Mouse (Mus musculus) kidney, embryonic 15.5 days (tissue): ENCODE measurements around the gene Hist1h2bk. TPM values are rescaled to one million over a fixed set of nuclear protein-coding genes. Genes with fewer than 3 reads are reported as not detected.
A peak's percentile ranks its signal among the peaks of the same experiment; 100 is the strongest.

Experiments
- ATAC-seq: fragments of 200-750 bp; cut with Nextera tagmentation; replicated peaks from 2 replicates; pipeline ENCODE4 v1.8.0; 2017; ENCODE audit warnings: moderate TSS enrichment; ENCODE audit not compliant: low FRiP score
- H3K27ac ChIP-seq: fragments of 300-500 bp; sonication (generic); 2 replicates; pipeline ENCODE4 v1.5.1; 2015; ENCODE audit warnings: mild to moderate bottlenecking, inconsistent platforms
- H3K27me3 ChIP-seq: fragments of 300-500 bp; sonication (generic); 2 replicates; pipeline ENCODE4 v1.6.1; 2015; ENCODE audit warnings: inconsistent platforms
- H3K36me3 ChIP-seq: fragments of 300-500 bp; sonication (generic); 2 replicates; pipeline ENCODE4 v1.6.1; 2015; ENCODE audit warnings: inconsistent platforms
- H3K4me1 ChIP-seq: fragments of 300-500 bp; sonication (generic); 2 replicates; pipeline ENCODE4 v1.6.1; 2015; ENCODE audit warnings: inconsistent platforms
- H3K4me2 ChIP-seq: fragments of 300-500 bp; sonication (generic); 2 replicates; pipeline ENCODE4 v1.6.1; 2015; ENCODE audit warnings: moderate library complexity, mild to moderate bottlenecking, inconsistent platforms
- H3K4me3 ChIP-seq: fragments of 300-500 bp; sonication (generic); replicated peaks from 2 replicates; pipeline ENCODE4 v1.5.1; 2015; ENCODE audit warnings: mild to moderate bottlenecking, inconsistent platforms
- H3K9ac ChIP-seq: fragments of 300-500 bp; sonication (generic); 2 replicates; pipeline ENCODE4 v1.6.1; 2015; ENCODE audit warnings: mild to moderate bottlenecking, inconsistent platforms
- H3K9me3 ChIP-seq: fragments of 300-500 bp; sonication (generic); replicated peaks from 2 replicates; pipeline ENCODE4 v1.6.1; 2016; ENCODE audit warnings: inconsistent platforms
- WGBS: fragments of 180-500 bp; shearing (Covaris S2); methylation state at CpG from one replicate; pipeline ENCODE4 v1.1.7; 2015; ENCODE audit warnings: mixed read lengths; 5-methylcytosine and 5-hydroxymethylcytosine counted together
- polyA plus RNA-seq: library from polyadenylated mRNA; unstranded; fragments of >200 nt; fragmentation: Nextera tagmentation; extraction: Ambion mirVana; gene quantifications from 2 replicates; pipeline ENCODE4 v1.2.1, GENCODE M21; 2015

Hist1h2bk gene
- polyA plus RNA-seq, 1 experiment from 2014 or later = 8.8 TPM

DNA sequence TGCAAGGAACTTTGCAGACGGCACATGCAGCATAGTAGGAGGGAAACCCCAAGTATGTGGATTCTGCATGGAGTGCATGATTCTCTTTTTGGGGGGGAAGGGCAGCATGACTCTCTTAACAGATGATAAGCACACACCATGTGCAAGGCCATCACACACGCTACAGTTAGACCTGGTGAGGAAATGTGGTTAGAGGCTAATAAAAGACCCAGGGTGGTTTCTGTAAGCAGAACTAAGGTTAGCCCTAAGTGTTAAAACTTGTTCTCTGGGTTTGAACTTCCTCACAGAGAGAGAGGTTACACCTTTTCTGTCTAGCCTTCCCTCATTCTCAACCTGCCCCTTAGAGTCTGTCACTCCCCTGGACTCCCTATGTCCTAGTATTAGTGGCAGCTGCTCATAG lies 34.3 kb upstream of the Hist1h2bk start:
- H3K27ac ChIP-seq = no peak overlapping the region
- no peak overlapping the region for H3K4me2 ChIP-seq
- ATAC-seq = no peak
- H3K9ac ChIP-seq = no peak overlapping the region
- peaks cover 25% of the 10 kb centered on the region for H3K4me1 ChIP-seq
- no peak overlapping the region for H3K4me3 ChIP-seq
- no peaks in the 10 kb centered on the region for H3K36me3 ChIP-seq
- WGBS = 45% methylated on average over 2 of the region's 2 CpGs
- H3K9me3 ChIP-seq = no peaks in the 10 kb centered on the region
- H3K27me3 ChIP-seq = peaks cover 100% of the 10 kb centered on the region

GRCm38 (mm10) chr13:22001823-22002222 lies 33.8 kb upstream of the Hist1h2bk start:
- Histone ChIP-seq H3K9me3 (no peaks in the 10 kb centered on the region), H3K4me1 (peaks cover 26% of the 10 kb centered on the region), H3K9ac (no peak overlapping the region), H3K27me3 (peaks cover 100% of the 10 kb centered on the region), H3K4me3 (no peak overlapping the region), H3K27ac (no peak overlapping the region), H3K4me2 (no peak overlapping the region), H3K36me3 (no peaks in the 10 kb centered on the region)
- 13% methylated on average over 5 of the region's 5 CpGs for WGBS
- ATAC-seq = no peak

DNA sequence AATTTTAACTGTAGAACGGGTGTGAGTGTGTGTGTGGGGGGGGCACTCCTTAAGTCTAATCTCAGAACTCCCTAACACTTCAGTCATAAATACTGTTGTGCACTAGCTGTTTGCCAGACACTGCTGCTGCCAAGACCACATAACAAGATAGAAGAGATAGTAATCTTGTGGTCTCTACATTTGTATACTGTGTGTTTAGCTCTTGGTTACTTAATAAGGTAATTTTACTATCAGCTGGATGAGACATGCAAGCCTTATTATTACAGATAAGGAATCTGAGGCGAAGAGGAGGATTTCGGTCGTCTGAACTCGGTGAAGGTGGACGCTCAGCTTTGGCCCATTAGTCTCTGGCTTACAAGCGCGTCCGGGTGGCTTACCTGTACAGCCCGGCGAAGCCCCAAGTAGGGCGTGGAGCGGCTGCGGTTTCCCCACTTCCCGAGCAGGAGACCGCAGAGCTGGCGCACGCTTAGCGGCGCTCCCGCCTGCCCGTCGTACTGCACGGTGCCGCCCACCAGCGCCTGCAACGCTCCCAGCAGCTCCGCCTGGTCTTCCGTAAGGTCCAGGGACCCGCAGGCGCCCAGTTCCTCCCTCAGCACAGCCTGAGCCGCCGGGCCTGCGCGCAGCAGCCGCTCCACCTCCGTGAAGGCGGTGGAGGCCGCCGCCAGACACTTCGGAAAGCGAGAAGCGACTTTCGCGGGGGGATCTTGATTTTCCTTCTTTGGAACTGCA lies 29.9 kb upstream of the Hist1h2bk start:
- H3K36me3 ChIP-seq = no peaks in the 10 kb centered on the region
- peak overlapping the region; percentile 23 for H3K9ac ChIP-seq
- under 1% methylated on average over 45 of the region's 45 CpGs for WGBS
- peak; percentile 91 for ATAC-seq
- H3K4me3 ChIP-seq = peak overlapping the region; percentile 56
- H3K27ac ChIP-seq = no peak overlapping the region
- H3K9me3 ChIP-seq = no peaks in the 10 kb centered on the region
- peaks cover 100% of the 10 kb centered on the region for H3K27me3 ChIP-seq
- H3K4me2 ChIP-seq = peak overlapping the region; percentile 93
- H3K4me1 ChIP-seq = peaks cover 23% of the 10 kb centered on the region

DNA sequence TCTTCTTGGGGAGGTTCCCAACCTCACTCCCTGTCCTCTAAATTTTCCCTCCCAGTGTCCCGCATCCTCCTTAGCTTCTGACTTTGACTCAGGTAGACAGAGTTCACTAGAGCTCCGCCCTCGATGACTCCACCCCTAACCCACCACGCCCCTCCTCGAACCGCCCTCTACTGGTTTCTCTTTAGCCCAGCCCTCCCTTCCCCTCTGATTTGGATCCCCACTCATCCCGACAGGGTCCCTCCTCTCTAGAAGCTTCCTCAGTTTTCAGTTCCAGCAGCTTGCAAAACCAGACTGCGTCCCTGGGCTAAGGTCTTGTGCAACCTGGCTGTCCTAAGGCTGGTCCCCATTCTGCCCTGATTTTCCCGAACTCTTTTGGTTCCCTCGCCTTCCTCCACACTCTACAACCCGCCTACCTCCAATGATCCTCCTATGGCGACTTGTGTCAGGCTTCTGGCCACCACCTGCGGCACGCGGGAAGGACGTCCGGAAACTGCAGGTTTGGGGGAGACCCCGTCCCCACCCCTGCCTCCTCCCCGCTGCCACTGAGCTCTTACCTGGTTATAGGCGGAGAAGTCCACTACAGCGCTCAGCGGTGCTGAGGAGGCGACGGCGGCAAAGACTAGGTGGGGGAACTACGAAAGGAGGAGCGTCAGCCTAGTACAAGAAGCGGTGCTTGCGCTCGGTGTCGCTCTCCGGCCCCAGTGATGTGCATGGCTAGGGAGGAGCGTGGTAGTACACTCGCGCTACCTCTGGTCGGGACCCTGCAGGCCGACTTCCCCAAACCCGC lies 29.1 kb upstream of the Hist1h2bk start:
- ATAC-seq = peak; percentile 93
- H3K9ac ChIP-seq = peak overlapping the region; percentile 23
- no peaks in the 10 kb centered on the region for H3K9me3 ChIP-seq
- peaks cover 98% of the 10 kb centered on the region for H3K27me3 ChIP-seq
- no peaks in the 10 kb centered on the region for H3K36me3 ChIP-seq
- peak overlapping the region; percentile 56 for H3K4me3 ChIP-seq
- peaks cover 23% of the 10 kb centered on the region for H3K4me1 ChIP-seq
- H3K27ac ChIP-seq = no peak overlapping the region
- peak overlapping the region; percentile 93 for H3K4me2 ChIP-seq
- under 1% methylated on average over 38 of the region's 38 CpGs for WGBS

DNA sequence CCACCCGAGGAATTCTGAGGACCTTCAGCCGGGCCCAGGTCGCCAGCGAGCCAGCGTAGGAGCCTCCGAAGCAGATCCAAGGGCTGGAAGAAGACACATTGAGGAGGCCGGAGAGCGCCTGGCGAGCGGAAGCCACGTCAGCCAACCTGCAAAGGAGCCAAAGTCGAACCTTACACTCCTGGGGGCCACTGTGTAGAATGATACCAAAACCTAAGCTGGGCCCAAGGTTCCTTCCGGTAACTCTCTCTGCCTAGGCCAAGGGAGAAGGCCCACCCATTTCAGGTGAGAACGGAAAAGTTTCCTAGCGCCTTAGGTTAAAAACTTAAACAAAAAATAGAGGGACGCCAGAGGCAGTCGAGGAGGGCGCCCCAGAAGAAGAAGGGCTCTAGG lies 28.6 kb upstream of the Hist1h2bk start:
- Histone ChIP-seq H3K4me2 (peak overlapping the region; percentile 93), H3K4me1 (peaks cover 23% of the 10 kb centered on the region), H3K9ac (no peak overlapping the region; the same call in 1 of the 2 replicates), H3K27me3 (peaks cover 96% of the 10 kb centered on the region), H3K9me3 (no peaks in the 10 kb centered on the region), H3K27ac (no peak overlapping the region), H3K4me3 (peak overlapping the region; percentile 56), H3K36me3 (no peaks in the 10 kb centered on the region)
- WGBS = 2% methylated on average over 18 of the region's 18 CpGs
- no peak for ATAC-seq

DNA sequence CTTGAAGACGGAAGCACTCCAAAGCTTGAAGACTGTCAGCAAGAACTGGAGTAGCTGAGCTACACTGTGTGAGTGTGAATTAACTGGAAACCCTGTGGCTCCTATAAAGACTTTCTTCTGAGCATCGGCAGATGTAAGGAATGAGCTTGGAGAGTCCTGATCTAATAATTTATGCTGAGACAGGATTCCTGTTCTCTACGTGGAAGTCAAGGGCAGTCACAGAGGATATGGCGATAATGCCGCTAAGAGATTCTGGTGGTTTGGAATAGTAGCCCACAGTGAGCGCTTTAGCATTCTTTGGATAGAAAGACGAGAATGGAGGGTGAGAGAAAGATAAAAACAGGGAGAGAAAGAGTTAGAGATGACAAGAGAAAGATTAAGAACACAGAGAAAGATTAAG lies 27.8 kb upstream of the Hist1h2bk start:
- Histone ChIP-seq H3K27me3 (peaks cover 96% of the 10 kb centered on the region), H3K36me3 (no peaks in the 10 kb centered on the region), H3K27ac (no peak overlapping the region), H3K9ac (no peak overlapping the region), H3K4me1 (peaks cover 23% of the 10 kb centered on the region), H3K4me2 (no peak overlapping the region), H3K9me3 (no peaks in the 10 kb centered on the region), H3K4me3 (no peak overlapping the region)
- WGBS = 45% methylated on average over 7 of the region's 7 CpGs
- ATAC-seq = no peak

- Histone ChIP-seq H3K4me1 (peaks cover 23% of the 10 kb centered on the region), H3K36me3 (no peaks in the 10 kb centered on the region), H3K27ac (no peak overlapping the region), H3K9me3 (no peaks in the 10 kb centered on the region), H3K4me3 (no peak overlapping the region), H3K9ac (no peak overlapping the region), H3K27me3 (peaks cover 94% of the 10 kb centered on the region), H3K4me2 (no peak overlapping the region)
- no peak for ATAC-seq
- whole genome bisulfite sequencing = 82% methylated on average over 3 of the region's 3 CpGs
These were observed 27.0 kb upstream of the Hist1h2bk start for GRCm38 (mm10) chr13:22008707-22009106.

DNA sequence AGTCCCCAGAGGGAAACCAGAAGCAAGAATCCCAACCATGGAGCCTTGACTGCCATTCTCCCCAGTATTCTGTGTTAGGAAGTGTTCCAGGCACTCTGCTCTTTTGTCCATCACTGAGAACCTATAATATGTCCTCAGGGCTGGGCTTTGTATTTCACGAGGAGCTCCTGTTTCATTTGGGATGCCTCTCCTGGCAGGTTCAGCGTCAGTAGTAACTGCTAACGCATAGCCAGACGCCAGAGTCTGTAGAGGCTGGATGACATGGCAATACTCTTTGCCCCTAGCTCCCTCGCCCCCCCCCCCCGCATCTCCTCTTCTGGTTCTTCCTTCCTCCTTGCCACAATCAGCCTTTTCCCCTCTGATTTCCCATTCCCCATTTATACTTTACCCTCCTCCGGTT lies 26.0 kb upstream of the Hist1h2bk start, which contains the start of gene Prss16:
TSS of gene Prss16 (minus strand) at position 101 of the 400 bp plus-strand sequence.
- Histone ChIP-seq H3K4me2 (no peak within 1 kb of the TSS), H3K4me3 (no peak within 1 kb of the TSS), H3K27me3 (peaks cover 94% of the 10 kb centered on the region), H3K9ac (no peak within 1 kb of the TSS), H3K27ac (no peak within 1 kb of the TSS), H3K36me3 (no peaks in the 10 kb centered on the region), H3K4me1 (peaks cover 27% of the 10 kb centered on the region), H3K9me3 (no peaks in the 10 kb centered on the region)
- ATAC-seq = no peak
- WGBS = 34% methylated on average over 5 of the region's 7 CpGs

DNA sequence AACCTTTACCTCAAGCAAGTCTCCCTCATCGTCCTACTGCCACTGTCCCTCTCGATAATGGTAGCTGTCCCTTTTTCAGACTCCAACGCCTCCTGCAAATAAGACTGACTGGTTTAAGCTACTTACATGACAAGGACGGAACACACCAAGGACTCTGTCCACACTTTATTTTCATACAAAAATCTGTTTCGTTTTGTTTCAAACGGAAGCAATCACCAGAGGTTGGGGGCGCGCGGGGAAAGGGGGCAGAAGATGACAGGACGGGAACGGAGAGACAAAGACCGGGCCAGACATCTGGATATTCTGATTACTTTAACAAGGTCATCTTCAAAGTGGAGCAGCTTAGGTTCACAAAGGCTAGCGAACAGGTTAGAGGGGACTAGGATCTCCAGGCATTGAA lies 22.0 kb upstream of the Hist1h2bk start:
- ATAC-seq = no peak
- Histone ChIP-seq H3K36me3 (no peaks in the 10 kb centered on the region), H3K9me3 (no peaks in the 10 kb centered on the region), H3K4me1 (0 out of 2 replicates have a peak, but pooled peaks cover 7% of the 10 kb centered on the region), H3K4me2 (peak overlapping the region; percentile 44), H3K27me3 (peaks cover 82% of the 10 kb centered on the region), H3K27ac (no peak overlapping the region), H3K9ac (no peak overlapping the region), H3K4me3 (no peak overlapping the region; the same call in 1 of the 2 replicates)
- WGBS = 11% methylated on average over 13 of the region's 13 CpGs

- WGBS = 13% methylated on average over 17 of the region's 17 CpGs
- H3K9me3 ChIP-seq = no peaks in the 10 kb centered on the region
- H3K4me1 ChIP-seq = 0 out of 2 replicates have a peak, but pooled peaks cover 7% of the 10 kb centered on the region
- no peak overlapping the region for H3K27ac ChIP-seq
- no peak overlapping the region for H3K9ac ChIP-seq
- H3K4me2 ChIP-seq = peak overlapping the region; percentile 44
- no peaks in the 10 kb centered on the region for H3K36me3 ChIP-seq
- H3K4me3 ChIP-seq = peak overlapping the region; percentile 17
- ATAC-seq = no peak
- H3K27me3 ChIP-seq = peaks cover 82% of the 10 kb centered on the region
These were observed 21.2 kb upstream of the Hist1h2bk start for GRCm38 (mm10) chr13:22014411-22014845.

DNA sequence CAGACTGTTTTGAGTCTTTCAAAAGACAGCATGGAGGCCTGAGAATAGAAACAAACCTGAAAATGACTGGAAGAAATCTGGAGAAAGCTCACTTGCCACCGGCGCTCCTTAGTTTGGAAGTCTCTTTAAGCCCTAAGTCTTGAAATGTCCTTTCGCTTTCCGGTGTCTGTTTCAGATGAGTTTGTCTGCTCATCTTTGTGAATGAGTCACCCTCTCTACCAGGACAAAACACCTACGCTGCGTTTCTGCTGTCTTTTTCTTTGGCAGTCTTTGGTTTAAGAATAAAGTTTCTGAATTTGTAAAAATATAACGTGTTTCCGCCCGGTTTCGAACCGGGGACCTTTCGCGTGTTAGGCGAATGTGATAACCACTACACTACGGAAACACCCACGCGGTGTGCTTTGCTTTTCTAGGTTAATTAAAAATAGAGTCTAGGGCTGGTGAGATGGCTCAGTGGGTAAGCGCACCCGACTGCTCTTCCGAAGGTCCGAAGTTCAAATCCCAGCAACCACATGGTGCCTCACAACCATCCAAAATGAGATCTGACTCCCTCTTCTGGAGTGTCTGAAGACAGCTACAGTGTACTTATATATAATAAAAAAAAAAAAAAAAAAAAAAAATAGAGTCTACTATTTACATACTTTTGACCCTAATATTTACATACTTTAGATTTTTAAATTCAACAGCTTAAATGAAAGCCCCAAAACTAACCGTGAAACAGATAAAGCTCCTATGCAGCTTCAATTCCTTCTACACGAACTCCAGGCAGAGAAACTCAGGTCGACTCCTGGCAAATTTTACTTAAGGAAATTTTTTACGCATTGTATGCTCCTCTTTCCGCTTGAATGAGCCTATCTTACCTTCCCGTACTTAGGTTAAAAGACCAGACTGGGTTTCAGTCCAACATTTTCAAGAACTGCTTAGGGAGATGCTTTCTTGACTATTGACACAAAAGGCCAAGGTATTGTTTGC lies 19.9 kb upstream of the Hist1h2bk start:
- H3K4me3 ChIP-seq = peak overlapping the region; percentile 15; the same call in 1 of the 2 replicates
- H3K4me2 ChIP-seq = peak overlapping the region; percentile 42
- peaks cover 75% of the 10 kb centered on the region for H3K27me3 ChIP-seq
- H3K9me3 ChIP-seq = no peaks in the 10 kb centered on the region
- ATAC-seq = peak; percentile 82
- no peak overlapping the region for H3K27ac ChIP-seq
- no peak overlapping the region for H3K9ac ChIP-seq
- H3K36me3 ChIP-seq = no peaks in the 10 kb centered on the region
- H3K4me1 ChIP-seq = peaks cover 10% of the 10 kb centered on the region; the same call in 1 of the 2 replicates
- 15% methylated on average over 27 of the region's 27 CpGs for WGBS
